Mouse (Mus musculus) neural tube, embryonic 15.5 days (tissue): Measurements from ENCODE around the gene Spata2. TPM values are rescaled to one million over a fixed set of nuclear protein-coding genes. Genes with fewer than 3 reads are reported as not detected.

Experiments used
- ATAC-seq: fragments of 200-750 bp; cut with Nextera tagmentation; 2 replicates; pipeline ENCODE4 v1.8.0; 2017; ENCODE audit warnings: mild to moderate bottlenecking, moderate TSS enrichment, moderate library complexity; ENCODE audit not compliant: low FRiP score
- H3K27ac ChIP-seq: fragments of 300-500 bp; sonication (generic); replicated peaks from 2 replicates; pipeline ENCODE4 v1.5.1; 2015; ENCODE audit warnings: mild to moderate bottlenecking, inconsistent platforms
- H3K27me3 ChIP-seq: fragments of 300-500 bp; sonication (generic); replicated peaks from 2 replicates; pipeline ENCODE4 v1.6.1; 2015; ENCODE audit warnings: inconsistent platforms
- H3K36me3 ChIP-seq: fragments of 300-500 bp; sonication (generic); 2 replicates; pipeline ENCODE4 v1.6.1; 2015; ENCODE audit warnings: inconsistent platforms
- H3K4me1 ChIP-seq: fragments of 300-500 bp; sonication (generic); 2 replicates; pipeline ENCODE4 v1.6.1; 2015; ENCODE audit warnings: inconsistent platforms
- H3K4me2 ChIP-seq: fragments of 300-500 bp; sonication (generic); 2 replicates; pipeline ENCODE4 v1.6.1; 2015; ENCODE audit warnings: inconsistent platforms, mild to moderate bottlenecking, moderate library complexity
- H3K4me3 ChIP-seq: fragments of 300-500 bp; sonication (generic); replicated peaks from 2 replicates; pipeline ENCODE4 v1.5.1; 2015; ENCODE audit warnings: mild to moderate bottlenecking, inconsistent platforms
- H3K9ac ChIP-seq: fragments of 300-500 bp; sonication (generic); replicated peaks from 2 replicates; pipeline ENCODE4 v1.6.1; 2015; ENCODE audit warnings: mild to moderate bottlenecking, inconsistent platforms
- H3K9me3 ChIP-seq: fragments of 300-500 bp; sonication (generic); replicated peaks from 2 replicates; pipeline ENCODE4 v1.6.1; 2016; ENCODE audit warnings: inconsistent platforms
- WGBS: fragments of 180-500 bp; shearing (Covaris S2); methylation state at CpG from one replicate; pipeline ENCODE4 v1.1.7; 2015; ENCODE audit warnings: mixed read lengths; 5-methylcytosine and 5-hydroxymethylcytosine counted together
- polyA plus RNA-seq: library from polyadenylated mRNA; unstranded; fragments of >200 nt; fragmentation: Nextera tagmentation; extraction: Ambion mirVana; gene quantifications from 2 replicates; pipeline ENCODE4 v1.2.1, GENCODE M21; 2015

Gene Spata2
- polyA plus RNA-seq, 1 experiment from 2014 or later, result 28.6 TPM

DNA sequence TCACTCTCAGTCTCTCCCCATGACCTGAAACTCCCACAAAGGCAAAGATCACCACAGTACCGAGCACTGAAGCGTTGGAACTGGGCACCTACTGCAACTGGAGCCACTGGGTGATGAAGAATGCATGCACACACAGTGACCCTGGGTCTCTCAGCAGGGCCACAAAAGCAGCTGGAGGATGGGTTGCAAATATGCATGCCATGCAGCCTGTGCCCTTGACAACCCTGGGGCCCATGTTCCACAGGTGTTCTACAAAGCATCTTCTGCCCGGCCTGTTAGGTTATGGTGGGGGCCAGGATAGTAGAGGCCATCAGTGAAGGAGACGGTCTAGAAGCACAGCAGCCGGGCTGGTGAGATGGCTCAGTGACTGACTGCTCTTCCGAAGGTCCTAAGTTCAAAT lies 5.1 kb downstream of the Spata2 start:
- H3K4me1 ChIP-seq, result peaks cover 68% of the 10 kb centered on the region
- 94% methylated on average over 6 of the region's 6 CpGs for WGBS

DNA sequence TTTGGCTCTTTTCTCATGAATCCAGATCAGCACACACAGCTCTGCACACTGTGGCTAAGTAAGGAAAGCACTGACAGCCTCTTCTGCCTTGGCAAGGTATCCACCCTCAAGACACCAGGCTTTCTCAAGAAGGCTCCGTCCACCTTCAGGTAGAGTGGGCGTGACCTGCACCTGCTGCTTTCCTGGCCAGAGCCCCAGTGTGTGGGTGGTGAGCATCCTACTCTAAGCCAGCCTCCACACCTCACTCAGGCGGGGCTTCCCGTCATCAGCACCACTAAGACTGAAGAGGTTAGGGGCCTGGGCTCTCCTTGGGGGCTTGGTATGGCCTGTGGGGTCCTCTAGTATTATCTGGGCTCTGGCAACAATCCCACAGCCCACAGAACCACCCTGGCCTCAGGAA lies 6.1 kb downstream of the Spata2 start:
- WGBS, result 89% methylated on average over 4 of the region's 4 CpGs
- Histone ChIP-seq H3K27ac (peak overlapping the region; percentile 60; the same call in 1 of the 2 replicates), H3K4me3 (no peak overlapping the region), H3K9me3 (no peaks in the 10 kb centered on the region), H3K36me3 (peaks cover 35% of the 10 kb centered on the region), H3K4me2 (no peak overlapping the region), H3K4me1 (peaks cover 62% of the 10 kb centered on the region), H3K27me3 (no peaks in the 10 kb centered on the region), H3K9ac (no peak overlapping the region)
- no peak for ATAC-seq

More for the DNA sequence above, 5.1 kb downstream of the Spata2 start:
- no peaks in the 10 kb centered on the region for H3K9me3 ChIP-seq
- H3K27ac ChIP-seq, result no peak overlapping the region
- H3K4me2 ChIP-seq, result no peak overlapping the region
- no peaks in the 10 kb centered on the region for H3K27me3 ChIP-seq
- H3K9ac ChIP-seq, result no peak overlapping the region
- ATAC-seq, result no peak
- H3K4me3 ChIP-seq, result no peak overlapping the region
- peaks cover 30% of the 10 kb centered on the region for H3K36me3 ChIP-seq

DNA sequence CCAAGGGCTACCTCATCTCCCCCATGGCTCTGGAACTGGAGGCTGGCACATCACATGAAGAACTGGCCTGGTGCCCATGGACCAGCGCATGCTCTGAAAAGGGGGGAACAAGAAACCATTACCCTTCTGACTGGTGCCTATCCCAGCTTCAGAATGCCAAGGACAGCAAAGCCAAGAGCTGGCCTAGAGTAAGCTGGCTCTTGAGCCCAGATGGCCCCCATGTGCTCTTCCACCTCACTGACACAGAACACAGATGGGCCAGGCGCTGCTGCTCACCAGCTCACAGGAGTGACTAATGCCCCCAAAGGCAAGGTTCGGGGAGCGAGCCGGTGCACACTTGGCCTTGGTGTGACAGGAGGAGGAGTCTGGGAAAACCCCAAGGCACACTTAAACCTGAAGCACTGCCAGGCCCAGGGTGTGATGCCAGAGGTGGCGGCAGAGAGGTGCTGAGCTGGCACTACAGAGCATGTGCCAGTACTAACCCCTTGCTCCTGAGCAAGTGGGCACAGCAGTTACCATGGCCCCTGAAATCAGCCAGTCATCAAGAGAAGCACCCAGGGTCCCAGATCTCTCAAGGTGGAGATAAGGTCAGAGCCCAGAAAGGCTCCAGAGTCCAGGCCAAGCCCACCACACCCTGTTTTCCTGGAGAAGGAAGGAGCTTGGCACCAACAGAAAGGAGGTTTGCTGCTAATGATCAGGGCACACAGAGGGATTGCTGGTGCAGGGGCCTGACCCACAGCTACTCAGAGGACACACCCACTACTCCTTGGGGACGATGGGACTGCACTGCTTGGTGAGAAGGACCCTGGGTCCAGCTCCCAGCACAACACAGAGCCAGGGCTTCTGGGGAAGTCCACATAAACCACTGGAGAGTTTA lies 6.9 kb downstream of the Spata2 start:
- H3K27me3 ChIP-seq, result no peaks in the 10 kb centered on the region
- peaks cover 35% of the 10 kb centered on the region for H3K36me3 ChIP-seq
- 65% methylated on average over 7 of the region's 7 CpGs for WGBS
- no peak overlapping the region for H3K4me3 ChIP-seq
- peak; percentile 45; the same call in 1 of the 2 replicates for ATAC-seq
- peak overlapping the region; percentile 60 for H3K27ac ChIP-seq
- no peak overlapping the region for H3K9ac ChIP-seq
- H3K9me3 ChIP-seq, result no peaks in the 10 kb centered on the region
- peaks cover 54% of the 10 kb centered on the region for H3K4me1 ChIP-seq
- 0 out of 2 replicates have a peak overlapping the region, but pooled peaks have one; percentile 2 for H3K4me2 ChIP-seq

DNA sequence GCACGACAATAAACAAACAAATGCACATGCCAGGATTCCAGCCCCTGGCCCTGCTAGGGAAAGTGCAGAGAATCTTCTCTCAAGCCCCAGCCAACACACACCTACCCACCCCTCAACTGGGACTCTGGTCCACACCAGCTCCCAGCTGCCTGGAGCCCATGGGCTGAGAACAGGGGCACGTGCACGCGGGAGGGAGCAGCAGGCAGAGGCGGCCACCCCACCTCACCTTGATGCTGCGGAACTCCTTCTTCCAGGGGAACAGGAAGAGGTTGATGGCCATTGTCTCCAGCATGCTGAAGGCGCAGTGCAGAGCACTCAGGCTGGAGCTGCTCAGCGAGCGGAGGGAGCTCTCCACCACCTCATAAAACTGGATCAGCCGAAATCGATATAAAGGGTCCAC lies 7.8 kb downstream of the Spata2 start:
- peaks cover 40% of the 10 kb centered on the region for H3K36me3 ChIP-seq
- ATAC-seq, result no peak
- 90% methylated on average over 11 of the region's 11 CpGs for WGBS

DNA sequence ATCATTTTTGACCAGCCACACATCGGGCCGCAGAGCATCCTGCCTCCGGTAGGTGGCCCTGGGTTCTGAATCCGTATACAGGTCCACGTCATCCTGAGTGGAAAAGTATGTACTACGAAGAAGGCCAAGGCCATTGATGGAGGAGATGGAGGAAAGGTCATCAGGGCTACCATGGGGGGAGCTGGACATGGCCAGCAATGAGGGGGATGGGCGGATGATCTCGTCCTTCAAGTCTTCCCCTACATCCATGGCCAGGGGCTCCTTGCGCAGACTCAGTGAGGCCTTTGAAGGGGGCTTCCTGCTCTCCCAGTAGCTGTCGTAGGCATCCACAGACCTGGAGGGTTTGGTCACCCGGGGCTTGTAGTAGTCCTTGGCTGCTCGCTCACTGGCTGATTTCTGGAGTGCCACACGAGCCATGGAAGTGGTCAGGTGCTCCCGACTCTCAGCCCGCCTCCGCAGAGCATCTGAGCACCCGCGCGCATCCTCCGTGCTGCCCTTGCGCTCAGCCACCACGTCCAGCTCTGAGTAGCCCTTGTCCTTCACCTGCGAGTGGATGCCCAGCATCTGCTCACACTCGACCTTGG lies 8.8 kb downstream of the Spata2 start:
- no peak overlapping the region for H3K9ac ChIP-seq

More for the DNA sequence above, 7.8 kb downstream of the Spata2 start:
- H3K27me3 ChIP-seq, result no peaks in the 10 kb centered on the region
- no peak overlapping the region for H3K4me3 ChIP-seq
- no peaks in the 10 kb centered on the region for H3K9me3 ChIP-seq
- no peak overlapping the region for H3K4me2 ChIP-seq
- H3K27ac ChIP-seq, result no peak overlapping the region; the same call in 1 of the 2 replicates
- no peak overlapping the region for H3K9ac ChIP-seq
- H3K4me1 ChIP-seq, result peaks cover 46% of the 10 kb centered on the region

DNA sequence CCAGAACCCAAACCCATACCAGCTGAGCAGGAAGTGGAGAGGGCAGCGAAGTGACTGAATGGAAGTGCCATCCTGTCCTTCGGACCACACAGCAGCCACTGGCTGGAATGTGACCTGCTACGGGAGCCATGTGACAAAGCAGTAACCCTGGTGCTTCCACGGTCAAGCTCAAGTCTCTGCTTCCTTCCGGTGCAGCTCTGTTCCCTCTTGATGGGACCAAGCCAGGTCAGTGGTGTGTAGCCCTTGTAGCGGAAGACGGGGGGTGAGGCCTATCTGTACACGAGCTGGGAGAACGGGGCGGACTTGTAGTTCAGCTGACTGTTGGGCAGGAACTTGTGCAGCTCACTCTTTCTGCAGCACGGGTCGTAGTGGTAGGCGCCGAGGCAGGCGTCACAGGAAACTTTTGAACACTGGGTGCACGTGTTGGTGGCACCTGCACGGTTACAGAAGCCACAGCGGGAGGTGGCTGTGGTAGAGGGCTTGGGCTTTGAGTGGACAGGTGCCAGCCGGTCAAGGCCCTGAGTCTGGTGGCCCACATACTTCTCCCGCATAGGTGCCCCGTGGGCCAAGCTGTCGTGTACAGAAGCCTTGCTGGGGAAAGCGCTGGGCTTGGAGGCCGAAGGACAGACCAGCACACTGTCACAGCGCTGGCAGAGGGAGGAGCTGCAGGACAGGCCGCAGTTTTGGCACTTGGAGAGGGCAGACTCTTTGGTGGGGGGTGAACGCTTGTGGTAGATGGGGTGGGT lies 9.4 kb downstream of the Spata2 start:
- no peak overlapping the region for H3K27ac ChIP-seq
- H3K4me1 ChIP-seq, result peaks cover 34% of the 10 kb centered on the region
- 93% methylated on average over 27 of the region's 27 CpGs for WGBS
- no peaks in the 10 kb centered on the region for H3K27me3 ChIP-seq
- H3K9ac ChIP-seq, result no peak overlapping the region
- ATAC-seq, result no peak
- H3K4me3 ChIP-seq, result no peak overlapping the region
- H3K4me2 ChIP-seq, result no peak overlapping the region
- peaks cover 41% of the 10 kb centered on the region for H3K36me3 ChIP-seq
- no peaks in the 10 kb centered on the region for H3K9me3 ChIP-seq

More for the DNA sequence above, 8.8 kb downstream of the Spata2 start:
- 97% methylated on average over 24 of the region's 24 CpGs for WGBS
- Histone ChIP-seq H3K36me3 (peaks cover 41% of the 10 kb centered on the region), H3K4me2 (no peak overlapping the region), H3K4me1 (peaks cover 41% of the 10 kb centered on the region), H3K27me3 (no peaks in the 10 kb centered on the region), H3K9me3 (no peaks in the 10 kb centered on the region), H3K27ac (no peak overlapping the region), H3K4me3 (no peak overlapping the region)
- no peak for ATAC-seq

DNA sequence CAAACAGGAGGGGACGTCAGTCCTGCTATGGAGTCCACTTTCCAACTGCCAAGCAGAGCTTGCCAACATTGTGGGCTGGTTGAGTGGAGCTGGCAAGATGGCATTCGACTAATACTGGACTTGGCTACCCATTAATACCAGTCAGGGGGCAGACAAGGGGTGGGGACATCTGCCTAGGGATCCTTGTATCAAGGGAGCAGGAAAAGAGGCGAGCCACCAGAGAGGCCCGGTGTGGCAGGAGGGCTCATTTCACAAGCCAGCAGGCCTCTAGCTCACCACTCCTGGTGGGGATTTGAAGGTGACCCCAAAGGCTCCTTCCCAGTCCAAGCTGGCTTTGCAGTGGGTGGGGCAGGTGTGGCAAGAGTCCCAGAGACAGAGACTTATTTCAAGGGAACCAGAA lies 10.0 kb downstream of the Spata2 start:
- Histone ChIP-seq H3K27me3 (no peaks in the 10 kb centered on the region), H3K4me1 (peaks cover 30% of the 10 kb centered on the region), H3K9me3 (no peaks in the 10 kb centered on the region), H3K4me3 (no peak overlapping the region), H3K9ac (no peak overlapping the region), H3K27ac (no peak overlapping the region), H3K4me2 (no peak overlapping the region), H3K36me3 (peaks cover 41% of the 10 kb centered on the region)
- 84% methylated on average over 4 of the region's 4 CpGs for WGBS
- ATAC-seq, result no peak

DNA sequence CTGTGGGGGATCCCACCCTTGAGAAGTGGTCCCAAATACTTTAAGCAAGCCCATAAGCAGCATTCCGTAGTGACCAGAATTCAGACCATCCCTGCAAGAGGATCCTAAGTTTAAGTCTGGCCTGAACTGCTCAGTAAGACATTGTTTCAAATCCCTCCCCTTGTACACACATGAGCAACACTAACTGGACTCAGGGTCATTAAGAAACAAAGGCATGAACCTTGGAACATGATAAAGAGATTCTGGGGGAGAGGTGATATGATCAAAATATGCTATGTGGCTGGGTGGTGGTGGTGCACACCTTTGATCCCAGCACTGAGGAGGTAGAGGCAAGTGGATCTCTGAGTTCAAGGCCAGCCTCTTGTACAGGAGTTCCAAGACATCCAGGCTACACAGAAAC lies 13.2 kb downstream of the Spata2 start:
- H3K36me3 ChIP-seq, result peaks cover 33% of the 10 kb centered on the region
- H3K27ac ChIP-seq, result no peak overlapping the region
- ATAC-seq, result no peak
- peaks cover 21% of the 10 kb centered on the region for H3K4me1 ChIP-seq
- H3K9ac ChIP-seq, result no peak overlapping the region
- no peak overlapping the region for H3K4me3 ChIP-seq
- no peaks in the 10 kb centered on the region for H3K9me3 ChIP-seq
- no peaks in the 10 kb centered on the region for H3K27me3 ChIP-seq
- 91% methylated on average over 1 of the region's 1 CpGs for WGBS
- H3K4me2 ChIP-seq, result no peak overlapping the region

DNA sequence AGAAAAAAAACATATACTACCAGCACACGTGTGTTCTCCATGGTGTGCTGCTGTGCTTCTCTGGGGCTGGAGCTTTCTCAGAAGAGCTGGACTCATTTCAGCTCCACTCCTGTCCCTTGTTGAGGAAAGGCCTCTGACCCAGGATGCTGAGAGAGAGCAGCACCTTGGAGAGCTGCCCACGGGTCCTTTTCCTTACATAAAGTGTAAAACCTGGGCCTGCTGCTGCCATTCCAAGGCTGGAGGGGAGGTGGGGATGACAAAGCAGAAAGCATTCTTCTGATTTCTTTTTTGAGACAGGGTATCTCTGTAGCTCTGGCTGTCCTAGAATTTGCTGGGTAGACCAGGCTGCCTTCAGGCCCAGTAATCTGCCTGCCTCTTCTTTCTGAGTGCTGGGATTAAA lies 14.6 kb downstream of the Spata2 start:
- H3K27ac ChIP-seq, result no peak overlapping the region
- H3K4me1 ChIP-seq, result peaks cover 21% of the 10 kb centered on the region
- no peak overlapping the region for H3K4me2 ChIP-seq
- no peak overlapping the region for H3K4me3 ChIP-seq
- no peak for ATAC-seq
- peaks cover 32% of the 10 kb centered on the region for H3K36me3 ChIP-seq
- H3K9me3 ChIP-seq, result no peaks in the 10 kb centered on the region
- no peak overlapping the region for H3K9ac ChIP-seq
- no peaks in the 10 kb centered on the region for H3K27me3 ChIP-seq
- WGBS, result 56% methylated on average over 2 of the region's 2 CpGs

DNA sequence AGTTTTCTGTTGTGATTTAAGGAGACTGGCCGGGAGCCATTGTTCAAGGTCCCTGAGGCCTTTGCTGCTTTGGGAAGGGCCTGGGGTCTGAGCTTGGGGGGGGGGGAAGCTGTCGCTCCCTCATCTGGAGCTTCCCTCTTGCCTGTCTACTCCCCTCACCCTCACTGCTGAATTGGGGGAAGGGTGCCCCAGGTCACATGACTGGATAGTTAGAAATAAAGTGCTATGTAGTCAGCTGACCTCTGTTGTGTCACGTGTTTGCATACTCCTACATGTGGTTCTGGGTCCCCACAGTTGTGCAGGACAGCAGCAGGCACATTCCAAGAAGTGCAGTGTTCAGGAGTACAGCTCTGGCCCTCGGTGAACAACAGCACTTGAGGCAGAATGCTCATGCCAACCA lies 15.9 kb downstream of the Spata2 start:
- peak; percentile 15; the same call in 1 of the 2 replicates for ATAC-seq
- no peak overlapping the region for H3K4me3 ChIP-seq
- peaks cover 31% of the 10 kb centered on the region for H3K36me3 ChIP-seq
- H3K27me3 ChIP-seq, result no peaks in the 10 kb centered on the region
- peaks cover 21% of the 10 kb centered on the region for H3K4me1 ChIP-seq
- no peak overlapping the region for H3K9ac ChIP-seq
- no peak overlapping the region for H3K4me2 ChIP-seq
- H3K27ac ChIP-seq, result peak overlapping the region; percentile 81
- WGBS, result 61% methylated on average over 4 of the region's 4 CpGs
- H3K9me3 ChIP-seq, result no peaks in the 10 kb centered on the region

DNA sequence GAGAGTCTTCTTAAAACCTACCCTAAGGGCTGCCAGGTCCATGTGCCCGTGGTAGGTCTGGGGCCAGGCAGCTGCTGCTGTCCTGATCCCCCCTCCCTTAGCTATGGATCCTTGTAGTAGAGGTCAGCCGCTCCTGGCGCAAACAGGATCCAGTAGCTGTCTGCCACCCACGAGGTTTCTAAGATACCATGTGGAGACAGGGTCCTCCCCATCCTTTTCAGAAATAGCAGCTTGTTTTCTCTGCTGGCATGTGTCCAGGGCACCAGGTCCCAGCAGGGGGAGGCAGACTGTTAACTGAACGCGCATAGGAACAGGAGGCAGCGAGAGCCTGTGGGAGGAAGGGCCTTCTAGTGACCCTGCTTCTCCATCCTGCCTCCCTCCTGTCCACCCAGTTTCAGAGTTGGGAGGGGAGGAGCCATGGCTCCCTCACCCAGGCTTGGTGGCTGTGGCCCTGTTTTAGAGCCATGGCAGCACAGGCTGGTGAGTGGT lies 16.4 kb downstream of the Spata2 start:
- Histone ChIP-seq H3K27me3 (no peaks in the 10 kb centered on the region), H3K4me1 (peaks cover 21% of the 10 kb centered on the region), H3K4me2 (peak overlapping the region; percentile 11; the same call in 1 of the 2 replicates), H3K4me3 (no peak overlapping the region), H3K9me3 (no peaks in the 10 kb centered on the region), H3K9ac (no peak overlapping the region), H3K36me3 (peaks cover 35% of the 10 kb centered on the region), H3K27ac (peak overlapping the region; percentile 81)
- 9% methylated on average over 7 of the region's 7 CpGs for WGBS
- peak; percentile 66 for ATAC-seq
